Mouse (Mus musculus) heart, postnatal 0 days (tissue): Measurements from ENCODE around the gene Fam193b.

Source experiments
- CTCF ChIP-seq: IDR thresholded peaks from 2 replicates; pipeline ENCODE4 v1.5.1; 2016; ENCODE audit warnings: antibody characterized with exemption, control low read depth, low read depth
- EP300 ChIP-seq: IDR thresholded peaks from 2 replicates; pipeline ENCODE4 v1.6.1; 2016; ENCODE audit warnings: antibody characterized with exemption, low read depth

GRCm38 (mm10) chr13:55548426-55548825 is 22.5 kb downstream of the Fam193b start:
- no peak for TF ChIP-seq CTCF
- no peak for TF ChIP-seq EP300
